Mouse (Mus musculus): ENCODE data around the gene Per1.

GRCm38 (mm10) chr11:69088103-69088855 lies 6.7 kb upstream of the Per1 start, which contains the start of gene Vamp2:
- TF ChIP-seq POLR2A (IDR thresholded peaks at IDR 0.05; ENCODE audit: low read depth, low read length) (no peak), CTCF (IDR thresholded peaks at IDR 0.05; ENCODE audit: extremely low read depth, insufficient read length, insufficient replicate concordance, low read depth, low read length) (no peak)

Data from small intestine, adult 2 months (tissue).